Mouse (Mus musculus) Patski (cell line): ENCODE data around the gene Fancd2. TPM values are rescaled to one million over a fixed set of nuclear protein-coding genes. Genes with fewer than 3 reads are reported as not detected.

ENCODE experiments used
- ATAC-seq: fragments of 100-300 bp; one replicate; pipeline ENCODE4 v1.8.0; 2021
- CTCF ChIA-PET: fragments of 350-600 bp; sonication (Branson Sonifier 250); formaldehyde crosslinking; loops from one replicate; lab custom pipeline; 2022; ENCODE audit warnings: inconsistent platforms; lab: Charles Lee
- POLR2A ChIA-PET: fragments of 350-600 bp; sonication (Branson Sonifier 250); formaldehyde crosslinking; loops from one replicate; lab custom pipeline; 2022; ENCODE audit warnings: antibody characterized with exemption, inconsistent platforms; lab: Charles Lee
- DNase-seq: peaks from one replicate; pipeline ENCODE4 v3.0.0-alpha.2; 2011; ENCODE audit warnings: low read depth, low spot score
- H3K27me3 ChIP-seq: fragments of 371-371 bp; one replicate; pipeline ENCODE4 v1.5.1; 2021
- CTCF ChIP-seq: fragments of 100-300 bp; IDR thresholded peaks from one replicate; pipeline ENCODE4 v1.5.1; 2021
- in situ Hi-C: fragments of 300-500 bp; cut with MboI; formaldehyde crosslinking; loops from 3 replicates; pipeline ENCODE4 v1.11.1; 2018; ENCODE audit warnings: low pct_unique_long_range_greater_than_20kb, mixed read lengths
- polyA plus RNA-seq: library from polyadenylated mRNA; unstranded; gene quantifications from one replicate; pipeline ENCODE4 v1.2.3, GENCODE M21; 2021

Fancd2 gene
- polyA plus RNA-seq, 1 experiment from 2014 or later, result 8.2 TPM

DNA sequence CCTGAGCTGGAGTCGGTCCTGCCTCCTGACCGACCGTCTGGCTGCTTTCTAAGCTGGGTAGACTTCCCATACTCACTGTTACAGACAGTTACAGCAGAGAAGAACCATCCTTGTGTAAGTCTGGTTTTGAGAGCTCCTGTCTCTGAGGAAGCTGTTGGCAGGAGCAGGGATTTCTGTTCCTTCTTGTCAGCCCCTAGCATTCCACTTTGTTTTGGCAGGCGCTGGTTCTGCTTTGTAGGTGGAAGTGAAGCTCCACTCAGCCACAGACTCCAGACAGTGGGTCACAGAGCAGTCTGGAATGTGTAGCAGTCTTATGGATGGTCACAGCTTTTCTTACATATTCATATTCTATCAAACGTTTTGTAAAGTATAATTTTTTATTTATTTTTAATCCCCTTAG lies 98.8 kb downstream of the Fancd2 start:
- no peak for TF ChIP-seq CTCF
- no peaks in the 10 kb centered on the region for H3K27me3 ChIP-seq
- ChIA-PET CTCF (interaction anchor here (1.0 kb wide), 1 partner anchor 18 kb away, joined by 3 read pairs; no protein-coding TSS in a partner anchor), POLR2A (no interaction called here)
- in situ Hi-C loops, result no loop called here
- no peak for DNase-seq
- no peak for ATAC-seq

DNA sequence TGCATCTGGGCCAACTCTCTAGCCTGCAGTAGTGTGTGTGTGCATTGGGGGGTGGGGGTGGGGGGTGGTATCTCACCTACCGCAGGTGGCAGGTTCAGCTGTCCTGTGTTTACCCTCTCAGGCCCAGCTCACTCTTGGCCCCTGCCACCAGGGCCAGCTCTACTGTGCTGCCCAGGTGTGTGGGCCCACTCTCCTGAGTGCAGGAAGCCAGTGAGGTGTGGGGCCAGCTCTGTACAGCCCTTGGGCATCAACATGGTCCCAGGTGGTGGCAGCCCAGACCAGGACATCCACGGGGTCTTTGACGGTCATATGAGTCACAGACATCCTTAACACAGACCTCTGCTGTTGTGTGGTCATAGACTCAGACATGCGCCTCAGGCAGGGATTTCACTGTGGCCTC lies 101.4 kb downstream of the Fancd2 start:
- CTCF ChIA-PET, result no interaction called here
- in situ Hi-C loops, result no loop called here
- DNase-seq (no peak), ATAC-seq (no peak)
- no peaks in the 10 kb centered on the region for H3K27me3 ChIP-seq
- TF ChIP-seq CTCF, result no peak
- POLR2A ChIA-PET, result interaction anchor here (0.6 kb wide), 1 partner anchor 41 kb away, joined by 6 read pairs; no protein-coding TSS in a partner anchor

DNA sequence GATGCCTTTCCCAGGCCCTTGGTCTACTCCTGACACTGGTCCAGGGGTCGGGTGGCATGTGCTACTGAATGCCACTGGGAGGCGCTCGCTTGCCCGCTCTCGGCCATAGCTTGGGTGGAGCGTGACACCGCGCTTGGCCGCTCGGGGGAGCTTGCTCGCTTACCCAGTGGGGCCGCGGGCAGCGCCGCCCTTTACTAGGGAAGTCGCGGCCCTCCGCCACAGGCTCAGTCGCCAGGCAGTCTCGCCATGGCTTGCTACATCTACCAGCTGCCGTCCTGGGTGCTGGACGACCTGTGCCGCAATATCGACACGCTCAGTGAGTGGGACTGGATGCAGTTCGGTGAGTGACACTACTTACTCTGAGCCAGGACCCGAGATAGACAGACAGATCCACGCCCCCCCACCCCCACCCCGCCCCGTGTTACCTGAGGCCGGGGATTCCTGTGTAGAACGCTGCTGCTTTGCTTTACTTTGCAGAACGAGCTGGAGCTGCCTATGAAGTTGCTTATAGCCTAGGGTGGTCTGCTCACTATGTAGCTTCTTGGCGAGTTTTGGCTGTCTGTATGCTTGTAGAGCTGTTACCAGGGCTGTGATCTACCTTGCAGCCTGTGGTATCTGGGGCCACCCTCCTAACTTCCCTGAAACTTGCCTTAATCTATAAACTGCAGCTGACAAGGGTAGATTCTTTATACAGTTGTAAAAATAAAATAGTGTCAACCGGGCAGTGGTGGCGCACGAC lies 107.0 kb downstream of the Fancd2 start, which contains the start of gene Irak2:
Gene Irak2, plus strand, starts transcription at position 166 of the 739 bp plus-strand sequence.
- H3K27me3 ChIP-seq, result no peaks in the 10 kb centered on the region
- DNase-seq (no peak), ATAC-seq (peak; percentile 95)
- ChIA-PET CTCF (interaction anchor here (0.7 to 4.2 kb wide), 21 partner anchors 9 to 77 kb away, joined by 3 to 29 read pairs (median 6); partner anchors contain the start of genes Tatdn2 and Vhl), POLR2A (interaction anchor here (1.0 to 1.6 kb wide), 2 partner anchors 14 to 36 kb away, joined by 3 read pairs; no protein-coding TSS in a partner anchor)
- in situ Hi-C loops, result loop anchor here (5.0 kb wide), 1 partner anchor 49 kb away; no protein-coding TSS in a partner anchor
- peak; percentile 100 for TF ChIP-seq CTCF

DNA sequence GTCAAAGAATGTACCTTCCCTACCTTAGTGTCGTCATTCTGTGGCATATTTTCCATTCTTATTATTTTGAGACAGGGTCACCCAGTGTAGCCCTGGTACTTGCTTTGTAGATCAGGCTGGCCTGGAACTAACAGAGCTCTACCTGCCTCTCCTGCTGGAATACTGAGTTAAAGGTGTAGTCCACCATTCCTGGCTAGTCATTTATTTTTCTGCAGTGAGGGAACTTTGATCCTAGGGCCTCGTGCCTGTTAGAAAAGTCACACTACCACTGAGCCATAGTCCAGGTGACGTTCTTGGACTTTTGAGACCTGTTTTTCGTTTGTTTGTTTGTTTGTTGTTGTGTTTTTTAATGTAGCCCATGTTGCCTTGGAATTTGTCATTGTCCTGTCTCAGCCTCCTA lies 107.7 kb downstream of the Fancd2 start:
- POLR2A ChIA-PET, result interaction anchor here (1.6 kb wide), 1 partner anchor 15 kb away, joined by 3 read pairs; no protein-coding TSS in a partner anchor
- in situ Hi-C loops, result loop anchor here (5.0 kb wide), 1 partner anchor 48 kb away; no protein-coding TSS in a partner anchor

DNA sequence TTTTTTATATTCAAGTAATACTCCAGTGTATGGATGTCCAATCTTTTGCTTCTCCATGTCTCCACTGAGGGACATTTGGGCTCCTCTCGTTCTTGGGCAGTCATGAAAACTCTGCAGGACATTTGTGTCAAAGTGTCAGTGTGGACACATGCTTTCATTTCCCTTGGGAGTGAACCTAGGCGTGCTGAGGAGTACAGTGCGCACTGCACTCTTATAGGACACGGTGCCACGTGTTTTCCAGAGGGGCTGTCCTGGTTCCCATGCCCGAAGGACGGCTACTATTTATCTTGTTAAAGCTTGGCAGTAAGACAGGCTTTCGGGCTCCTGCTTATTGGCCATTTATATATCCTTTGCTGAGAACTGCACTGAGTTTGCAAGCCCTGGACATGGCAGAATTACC lies 111.1 kb downstream of the Fancd2 start:
- TF ChIP-seq CTCF, result no peak
- H3K27me3 ChIP-seq, result no peaks in the 10 kb centered on the region
- ATAC-seq (no peak), DNase-seq (no peak)
- CTCF ChIA-PET, result interaction anchor here (1.2 kb wide), 1 partner anchor 18 kb away, joined by 3 read pairs; no protein-coding TSS in a partner anchor
- in situ Hi-C loops, result no loop called here
- POLR2A ChIA-PET, result no interaction called here

More for the DNA sequence above, 107.7 kb downstream of the Fancd2 start:
- CTCF ChIA-PET, result interaction anchor here (1.1 to 4.2 kb wide), 11 partner anchors 8 to 76 kb away, joined by 3 to 29 read pairs (median 7); partner anchors contain the start of genes Tatdn2 and Vhl
- no peaks in the 10 kb centered on the region for H3K27me3 ChIP-seq
- no peak for ATAC-seq
- DNase-seq, result no peak
- no peak for TF ChIP-seq CTCF

DNA sequence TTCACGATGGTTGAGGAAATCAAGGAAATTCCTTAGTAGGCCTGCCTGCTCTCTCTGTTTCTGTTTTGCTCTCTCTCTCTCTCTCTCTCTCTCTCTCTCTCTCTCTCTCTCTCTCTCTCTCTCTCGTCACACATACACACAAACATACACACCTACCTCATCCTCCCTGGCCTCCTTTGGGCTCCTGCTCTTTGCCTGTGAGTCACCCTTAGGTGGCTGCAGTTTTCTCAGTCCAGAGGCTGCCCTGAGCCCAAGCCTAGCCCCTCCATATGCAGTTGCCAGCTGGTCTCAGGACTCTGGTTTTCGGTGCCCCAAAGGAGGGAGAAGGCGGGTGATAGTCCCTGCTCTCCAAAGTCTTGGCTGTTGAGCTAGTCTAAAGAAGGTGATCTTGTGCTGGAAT lies 111.5 kb downstream of the Fancd2 start:
- ChIA-PET POLR2A (no interaction called here), CTCF (interaction anchor here (1.2 kb wide), 1 partner anchor 17 kb away, joined by 3 read pairs; no protein-coding TSS in a partner anchor)
- in situ Hi-C loops, result no loop called here
- no peak for ATAC-seq
- no peaks in the 10 kb centered on the region for H3K27me3 ChIP-seq
- TF ChIP-seq CTCF, result no peak
- DNase-seq, result no peak

DNA sequence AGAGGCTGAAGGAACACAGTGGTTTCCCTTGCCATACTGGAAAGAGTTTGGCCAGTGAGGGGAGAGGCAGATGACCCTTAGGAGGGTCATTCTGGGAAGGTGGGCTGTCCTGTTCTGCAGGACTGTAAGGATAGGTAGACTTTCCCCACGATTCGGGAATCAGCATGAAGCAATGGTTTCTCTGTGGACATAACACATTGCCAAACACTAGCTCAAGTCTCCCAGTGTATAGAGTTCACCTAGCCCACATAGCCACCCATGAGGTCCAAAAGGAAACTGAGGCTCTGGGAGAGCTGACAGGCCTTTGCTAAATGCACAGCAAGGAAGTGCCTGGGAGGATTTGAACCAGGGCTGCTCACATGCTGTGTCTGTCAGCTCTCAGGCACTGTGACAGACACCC lies 112.5 kb downstream of the Fancd2 start:
- POLR2A ChIA-PET, result interaction anchor here (0.6 kb wide), 1 partner anchor 11 kb away, joined by 3 read pairs; no protein-coding TSS in a partner anchor
- ATAC-seq (no peak), DNase-seq (no peak)
- no peak for TF ChIP-seq CTCF
- no peaks in the 10 kb centered on the region for H3K27me3 ChIP-seq
- CTCF ChIA-PET, result interaction anchor here (1.2 kb wide), 1 partner anchor 16 kb away, joined by 3 read pairs; no protein-coding TSS in a partner anchor
- in situ Hi-C loops, result no loop called here

DNA sequence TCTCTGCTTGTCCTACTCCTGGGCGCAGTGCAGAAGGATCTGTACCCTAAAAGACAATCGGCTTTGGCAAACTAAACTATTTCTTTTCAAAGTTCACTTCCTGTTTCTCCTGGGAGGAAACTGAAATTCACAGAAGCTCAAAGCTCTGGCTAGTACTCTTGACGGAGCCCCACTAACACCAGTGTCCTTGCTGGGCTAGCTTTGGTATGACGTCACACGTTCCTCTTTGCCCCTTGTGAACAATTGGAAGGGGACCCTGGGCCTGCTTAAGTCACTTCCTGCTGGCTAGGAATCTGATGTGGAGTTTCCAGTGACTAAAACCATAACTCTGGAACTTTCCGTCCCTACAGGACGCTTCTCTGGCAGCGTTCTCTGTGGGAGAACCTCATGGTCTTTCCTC lies 113.3 kb downstream of the Fancd2 start:
- CTCF ChIA-PET, result interaction anchor here (1.0 to 1.8 kb wide), 4 partner anchors 9 to 37 kb away, joined by 3 to 7 read pairs (median 4); no protein-coding TSS in a partner anchor
- POLR2A ChIA-PET, result no interaction called here
- no peak for DNase-seq
- no peak for TF ChIP-seq CTCF
- no peak for ATAC-seq
- in situ Hi-C loops, result no loop called here
- H3K27me3 ChIP-seq, result no peaks in the 10 kb centered on the region

Other genes with a start within 250 kb of the Fancd2 start
- 0.19 TPM for gene Cpne9, start 249.4 kb upstream of the Fancd2 start, polyA plus RNA-seq
- 29.4 TPM for gene Brpf1, start 224.5 kb upstream of the Fancd2 start, polyA plus RNA-seq
- gene Ogg1, start 204.7 kb upstream of the Fancd2 start, polyA plus RNA-seq, result 26.2 TPM
- gene Camk1, start 187.7 kb upstream of the Fancd2 start, polyA plus RNA-seq, result 130 TPM
- 53.0 TPM for gene Tada3, start 153.8 kb upstream of the Fancd2 start, polyA plus RNA-seq
- gene Arpc4, start 153.6 kb upstream of the Fancd2 start, polyA plus RNA-seq, result 241 TPM
- gene Ttll3, start 142.4 kb upstream of the Fancd2 start, polyA plus RNA-seq, result 10.1 TPM
- gene Rpusd3, start 112.3 kb upstream of the Fancd2 start, polyA plus RNA-seq, result 16.6 TPM
- gene Cidec, start 95.9 kb upstream of the Fancd2 start, polyA plus RNA-seq, result not detected
- gene Jagn1, start 89.1 kb upstream of the Fancd2 start, polyA plus RNA-seq, result 120 TPM
- gene Il17re, start 73.2 kb upstream of the Fancd2 start, polyA plus RNA-seq, result 1.7 TPM
- gene Il17rc, start 60.3 kb upstream of the Fancd2 start, polyA plus RNA-seq, result 242 TPM
- 131 TPM for gene Creld1, start 48.4 kb upstream of the Fancd2 start, polyA plus RNA-seq
- gene Prrt3, start 29.8 kb upstream of the Fancd2 start, polyA plus RNA-seq, result 0.63 TPM
- 162 TPM for gene Emc3, start within 50 bp of the Fancd2 start, polyA plus RNA-seq
- not detected for gene Fancd2os, start 69.0 kb downstream of the Fancd2 start, polyA plus RNA-seq
- gene Brk1, start 73.1 kb downstream of the Fancd2 start, polyA plus RNA-seq, result 167 TPM
- 29.5 TPM for gene Vhl, start 92.3 kb downstream of the Fancd2 start, polyA plus RNA-seq
- gene Irak2, start 106.8 kb downstream of the Fancd2 start, polyA plus RNA-seq, result 34.6 TPM
- gene Tatdn2, start 165.4 kb downstream of the Fancd2 start, polyA plus RNA-seq, result 56.3 TPM
- gene Ghrl, start 188.2 kb downstream of the Fancd2 start, polyA plus RNA-seq, result 1.5 TPM
- gene Sec13, start 209.1 kb downstream of the Fancd2 start, polyA plus RNA-seq, result 181 TPM